ENCODE assay signal across 15 mouse cellular contexts in genomic region chr19:3842359-3843148, GRCm38 (mm10). TPM values are rescaled to one million over a fixed set of nuclear protein-coding genes. Genes with fewer than 3 reads are reported as not detected.
A peak's percentile ranks its signal among the peaks of the same experiment; 100 is the strongest.
DNase-seq lines count a peak whose midpoint lies in the region; ATAC-seq and TF ChIP-seq lines count a peak whose summit lies in the region.
"Had no signal": no experiment of that assay in that cellular context is flagged by ENCODE, and none has a peak within 500 bp of the region (broad histone marks: within the 10 kb centered on the region; RNA-seq: fewer than 3 reads in every experiment).

No protein-coding gene starts in this region.

- DNase-seq in cerebellum, adult 11-12 months, result peak; percentile 58
- DNase-seq in cerebellum, adult 8-10 months, result no peak
- peak; percentile 71 for DNase-seq in ES-E14 (ENCODE audit: low read depth, low spot score)
- DNase-seq in kidney, adult 11 months, result peak; percentile 90
- DNase-seq in liver, embryonic 11.5 days (ENCODE audit: low spot score), result no peak
- no peak for DNase-seq in left cerebral cortex, postnatal 10 days (ENCODE audit: extremely low spot score in 1 of 2, low spot score in 2 of 2)
- DNase-seq in adrenal gland, adult 8-10 months, result no peak
- DNase-seq: liver, postnatal 0 days; right cerebral cortex, postnatal 4 days had no signal

- no peaks in the 10 kb centered on the region for H3K27me3 ChIP-seq in lung, embryonic 15.5 days
- no peaks in the 10 kb centered on the region for H3K27me3 ChIP-seq in liver, embryonic 11.5 days (replicated peaks; ENCODE audit: control insufficient read depth, insufficient read depth, low read length)
- H3K27me3 ChIP-seq: forebrain, embryonic 13.5 days; heart, embryonic 13.5 days; neural tube, embryonic 12.5 days; Patski had no signal

- peak; percentile 85 for ATAC-seq in lung, embryonic 15.5 days (ENCODE audit: borderline replicate concordance, extremely low read depth, low FRiP score, low TSS enrichment)
- ATAC-seq in liver, embryonic 11.5 days (replicated peaks; ENCODE audit: low FRiP score), result no peak
- ATAC-seq: forebrain, embryonic 13.5 days; liver, postnatal 0 days; Patski had no signal

- intact Hi-C loops in left cerebral cortex, postnatal 10 days (cut with DNase I), result no loop called here

- H3K9me3 ChIP-seq in ES-E14 (ENCODE audit: control insufficient read depth, insufficient read depth, low read depth, low read length), result no peaks in the 10 kb centered on the region
- no peaks in the 10 kb centered on the region for H3K9me3 ChIP-seq in lung, embryonic 15.5 days
- H3K9me3 ChIP-seq in liver, embryonic 11.5 days (ENCODE audit: control insufficient read depth, low read length), result no peaks in the 10 kb centered on the region
- H3K9me3 ChIP-seq: forebrain, embryonic 13.5 days; heart, embryonic 13.5 days; neural tube, embryonic 12.5 days had no signal

- peak overlapping the region; percentile 98 for H3K27ac ChIP-seq in ES-E14 (ENCODE audit: insufficient read depth, low read depth, low read length, poor library complexity, severe bottlenecking)
- peak overlapping the region; percentile 95 for H3K27ac ChIP-seq in lung, embryonic 15.5 days
- H3K27ac ChIP-seq in liver, embryonic 11.5 days (ENCODE audit: low read depth, low read length), result no peak overlapping the region
- H3K27ac ChIP-seq: forebrain, embryonic 13.5 days; heart, embryonic 13.5 days; left cerebral cortex, adult 2 months; neural tube, embryonic 12.5 days had no signal

- H3K9ac ChIP-seq in ES-E14 (ENCODE audit: insufficient read depth, low read depth, low read length, poor library complexity, severe bottlenecking), result peak overlapping the region; percentile 54
- no peak overlapping the region for H3K9ac ChIP-seq in lung, embryonic 15.5 days
- H3K9ac ChIP-seq in liver, embryonic 11.5 days (ENCODE audit: low read depth, low read length), result no peak overlapping the region
- H3K9ac ChIP-seq: forebrain, embryonic 13.5 days; heart, embryonic 13.5 days; liver, postnatal 0 days; neural tube, embryonic 12.5 days had no signal

- H3K36me3 ChIP-seq in ES-E14 (ENCODE audit: control insufficient read depth, insufficient read depth, low read length, poor library complexity, severe bottlenecking), result no peaks in the 10 kb centered on the region
- H3K36me3 ChIP-seq in lung, embryonic 15.5 days, result no peaks in the 10 kb centered on the region
- no peaks in the 10 kb centered on the region for H3K36me3 ChIP-seq in liver, embryonic 11.5 days (ENCODE audit: control insufficient read depth, insufficient read depth, low read length)
- H3K36me3 ChIP-seq: heart, embryonic 13.5 days; neural tube, embryonic 12.5 days had no signal

- 35% methylated on average over 12 of the region's 12 CpGs for WGBS in lung, embryonic 15.5 days
- 45% methylated on average over 12 of the region's 12 CpGs for WGBS in liver, embryonic 11.5 days

- in situ Hi-C loops in ES-E14 (cut with MboI; ENCODE audit: low sequenced_read_pairs in 2 of 2, unreplicated experiment in 2 of 2), result no loop called here

- peak overlapping the region; percentile 34 for H3K4me2 ChIP-seq in lung, embryonic 15.5 days
- no peak overlapping the region for H3K4me2 ChIP-seq in liver, embryonic 11.5 days
- H3K4me2 ChIP-seq: forebrain, embryonic 13.5 days; heart, embryonic 13.5 days; neural tube, embryonic 12.5 days had no signal

- peak overlapping the region; percentile 2 to 31; a peak in 2 of 4 replicates for H3K4me3 ChIP-seq in ES-E14 (ENCODE audit: insufficient read depth in 1 of 2, low read depth in 1 of 2, low read length in 2 of 2, poor library complexity in 1 of 2, severe bottlenecking in 1 of 2)
- H3K4me3 ChIP-seq in lung, embryonic 15.5 days, result no peak overlapping the region
- no peak overlapping the region for H3K4me3 ChIP-seq in liver, embryonic 11.5 days (ENCODE audit: low read depth, low read length)
- H3K4me3 ChIP-seq: forebrain, embryonic 13.5 days; heart, embryonic 13.5 days; left cerebral cortex, adult 2 months; neural tube, embryonic 12.5 days had no signal

- H3K4me1 ChIP-seq in ES-E14 (ENCODE audit: control insufficient read depth in 2 of 2, insufficient read depth in 2 of 2, low read length in 2 of 2, poor library complexity in 1 of 2), result peaks cover 22 to 51% of the 10 kb centered on the region in 2 experiments
- H3K4me1 ChIP-seq in lung, embryonic 15.5 days, result peaks cover 33% of the 10 kb centered on the region
- H3K4me1 ChIP-seq in liver, embryonic 11.5 days (replicated peaks; ENCODE audit: control insufficient read depth, insufficient read depth, low read length), result no peaks in the 10 kb centered on the region
- H3K4me1 ChIP-seq: forebrain, embryonic 13.5 days; neural tube, embryonic 12.5 days had no signal

TF ChIP-seq in ES-E14, 5 proteins besides CTCF, POLR2A, EP300 and RAD21:
- TF ChIP-seq ZC3H11A (IDR thresholded peaks at IDR 0.05; ENCODE audit: borderline replicate concordance, low read depth, low read length) (no peak), MAFK (IDR thresholded peaks at IDR 0.05; ENCODE audit: insufficient read depth, low read depth, low read length) (0 out of 2 replicates have a peak, but pooled peaks have one; percentile 7), CHD2 (IDR thresholded peaks at IDR 0.05; ENCODE audit: low read depth, low read length) (peak; percentile 76)

RNA-seq across cellular contexts. Expression of gene Chka, which starts 9.0 kb away (rescaled TPM):
- total RNA-seq in ES-E14 (2012; rRNA removed), result 79.6 and 86.1 TPM in 2 replicates
- polyA plus RNA-seq in lung, embryonic 15.5 days (2015; fragmentation: Nextera tagmentation; extraction: Ambion mirVana), result 55.8 and 68.1 TPM in 2 replicates
- 35.4 and 37.5 TPM in 2 replicates for polyA plus RNA-seq in liver, embryonic 11.5 days (2014; fragmentation: Nextera tagmentation; extraction: Ambion mirVana)
- total RNA-seq in left cerebral cortex, postnatal 10 days (2021), result 10 to 100 TPM; 77.3 to 93.0 TPM
- total RNA-seq in adrenal gland, adult 8-10 months (2022), result 100 to 1,000 TPM in 1 of 4 experiments, 10 to 100 TPM in 3; 69.8 to 329 (median 93.5) TPM

Comparison
In these comparisons a context has a peak if more than half of its experiments do, and no peak if none do; other contexts are left out.
1. DNase-seq: peak in cerebellum, adult 11-12 months (single experiment), ES-E14 (single experiment) and kidney, adult 11 months (single experiment); none in cerebellum, adult 8-10 months (single experiment), liver, embryonic 11.5 days (single experiment), left cerebral cortex, postnatal 10 days (0 of 2) and adrenal gland, adult 8-10 months (single experiment).
2. H3K4me3 ChIP-seq: peak in ES-E14 (2 of 2); none in lung, embryonic 15.5 days (single experiment) and liver, embryonic 11.5 days (single experiment).